Mouse (Mus musculus): ENCODE results near the gene Clec2d.

GRCm38 (mm10) chr6:129204342-129204741 is 23.9 kb downstream of the Clec2d start:
- TF ChIP-seq CTCF (conservative IDR thresholded peaks at IDR 0.05; ENCODE audit: low read length) (no peak), POU5F1 (IDR thresholded peaks at IDR 0.05; ENCODE audit: borderline replicate concordance, low read length) (no peak)
